Mouse (Mus musculus) layer of hippocampus, adult 2 months (tissue): ENCODE measurements around the gene Vim. TPM values are rescaled to one million over a fixed set of nuclear protein-coding genes. Genes with fewer than 3 reads are reported as not detected.
"Not testable (repeated sequence)": the region's sequence is repeated elsewhere in the genome, so short reads cannot be mapped to it uniquely, and the experiment has no call there.

Source experiments
- DNase-seq, 2 experiments: peaks; one replicate each; pipeline ENCODE4 v3.0.0; 2022; ENCODE audit warnings: low spot score in 2 of 2
- H3K27ac ChIP-seq: fragments of 200-600 bp; 2 replicates; pipeline ENCODE4 v1.8.1; 2022
- H3K4me3 ChIP-seq: fragments of 200-600 bp; 2 replicates; pipeline ENCODE4 v1.8.1; 2022; ENCODE audit warnings: mild to moderate bottlenecking
- CTCF ChIP-seq: fragments of 200-600 bp; conservative IDR thresholded peaks from 2 replicates; pipeline ENCODE4 v1.8.1; 2022; ENCODE audit warnings: antibody characterized with exemption, mild to moderate bottlenecking, moderate library complexity
- total RNA-seq, 2 experiments: library from RNA; stranded (reverse); gene quantifications; 2 replicates each; pipeline ENCODE4 v1.2.3; 2021

The Vim gene
- total RNA-seq, 2 experiments from 2014 or later: 57.4 to 71.6 TPM

GRCm38 (mm10) chr2:13603093-13603492, 29.4 kb downstream of the Vim start:
- no peak for DNase-seq
- H3K27ac ChIP-seq: no peak overlapping the region
- no peak overlapping the region for H3K4me3 ChIP-seq
- TF ChIP-seq CTCF: no peak

GRCm38 (mm10) chr2:13603636-13604035, 29.9 kb downstream of the Vim start:
- DNase-seq, H3K4me3 ChIP-seq, H3K27ac ChIP-seq: not testable (repeated sequence)

GRCm38 (mm10) chr2:13630136-13630832, 56.6 kb downstream of the Vim start:
- TF ChIP-seq CTCF: no peak
- Histone ChIP-seq H3K27ac (no peak overlapping the region), H3K4me3 (no peak overlapping the region)
- DNase-seq: no peak

Other genes starting within 250 kb of the Vim start
- gene Cubn, start 82.1 kb upstream of the Vim start, total RNA-seq: under 1 TPM; 0.15 TPM
- gene Trdmt1, start 29.3 kb upstream of the Vim start, total RNA-seq: 1 to 10 TPM; 3.7 to 5.2 TPM
- 1 to 10 TPM; 2.8 to 3.7 TPM for gene St8sia6, start 220.1 kb downstream of the Vim start, total RNA-seq